Mouse (Mus musculus) urinary bladder, postnatal 0 days (tissue): ENCODE data around the gene Serpinb7. TPM values are rescaled to one million over a fixed set of nuclear protein-coding genes. Genes with fewer than 3 reads are reported as not detected.

Experiments used
- polyA plus RNA-seq: library from polyadenylated mRNA; unstranded; fragments of >200 nt; fragmentation: Nextera tagmentation; extraction: Ambion mirVana; gene quantifications from 2 replicates; pipeline ENCODE4 v1.2.1, GENCODE M21; 2015

Serpinb7 gene
- not detected in 2 replicates for polyA plus RNA-seq

DNA sequence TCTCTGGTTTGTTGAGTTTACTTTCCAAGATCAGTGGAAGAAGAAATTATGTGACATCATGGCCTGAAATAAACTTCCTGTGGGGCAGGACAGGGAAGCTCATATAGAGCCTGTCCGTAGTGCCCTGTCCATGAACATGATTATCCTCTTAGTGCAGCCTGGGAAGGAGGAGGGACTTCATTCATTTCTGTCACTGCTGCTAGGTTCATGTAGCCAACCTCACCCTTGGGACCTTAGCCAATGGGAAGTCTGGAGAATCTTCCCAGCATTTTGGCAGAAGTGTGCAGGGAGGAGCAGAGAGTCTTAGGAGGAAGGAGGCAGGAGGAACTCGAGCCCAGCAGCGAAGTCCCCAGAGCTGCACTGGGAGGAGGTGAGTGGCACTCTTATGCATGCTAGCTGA lies at the start of gene Serpinb7:
Gene Serpinb7 (plus strand): TSS at position 301 of the 400 bp plus-strand sequence.

DNA sequence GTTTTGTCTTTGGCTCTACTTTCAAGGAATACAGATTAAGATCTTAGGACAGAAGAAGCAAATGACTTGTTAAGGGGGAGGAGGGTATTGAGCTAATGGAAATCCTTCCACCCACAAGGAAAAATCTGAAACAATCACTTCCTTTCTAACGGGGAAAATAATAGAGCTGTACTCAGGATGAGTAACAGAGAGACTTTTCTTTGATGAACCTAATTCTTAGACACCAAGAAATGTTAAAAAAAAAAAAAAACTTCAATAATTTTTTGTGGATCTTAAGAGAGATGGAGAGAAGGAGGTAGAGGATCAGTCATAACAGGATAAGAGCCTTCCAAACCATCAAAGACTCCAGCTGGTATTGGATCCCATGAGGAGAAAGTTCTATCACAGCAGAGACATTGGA lies 38.6 kb upstream of the Serpinb7 start, which contains the start of gene Serpinb11:
Gene Serpinb11 (plus strand): TSS at position 301 of the 400 bp plus-strand sequence.

Other genes starting within 250 kb of the Serpinb7 start
- gene Serpinb3b, start 121.3 kb upstream of the Serpinb7 start, polyA plus RNA-seq: not detected in 2 replicates
- gene Serpinb3c, start 121.3 kb upstream of the Serpinb7 start, polyA plus RNA-seq: not detected in 2 replicates
- 0.06 TPM in 1 of 2 replicates, not detected in the other for gene Serpinb11, start 38.5 kb upstream of the Serpinb7 start, polyA plus RNA-seq
- 2.5 and 16.1 TPM in 2 replicates for gene Serpinb2, start 111.8 kb downstream of the Serpinb7 start, polyA plus RNA-seq
- 5.0 and 6.5 TPM in 2 replicates for gene Serpinb8, start 190.4 kb downstream of the Serpinb7 start, polyA plus RNA-seq